Mouse (Mus musculus) urinary bladder, adult 18-20 months (tissue): ENCODE data around the gene Olfr644.

ENCODE experiments used
- DNase-seq, 2 experiments: peaks; one replicate each; pipeline ENCODE4 v3.0.0; 2022; ENCODE audit warnings: low spot score in 2 of 2, mixed read lengths in 2 of 2

Olfr644 gene

DNA sequence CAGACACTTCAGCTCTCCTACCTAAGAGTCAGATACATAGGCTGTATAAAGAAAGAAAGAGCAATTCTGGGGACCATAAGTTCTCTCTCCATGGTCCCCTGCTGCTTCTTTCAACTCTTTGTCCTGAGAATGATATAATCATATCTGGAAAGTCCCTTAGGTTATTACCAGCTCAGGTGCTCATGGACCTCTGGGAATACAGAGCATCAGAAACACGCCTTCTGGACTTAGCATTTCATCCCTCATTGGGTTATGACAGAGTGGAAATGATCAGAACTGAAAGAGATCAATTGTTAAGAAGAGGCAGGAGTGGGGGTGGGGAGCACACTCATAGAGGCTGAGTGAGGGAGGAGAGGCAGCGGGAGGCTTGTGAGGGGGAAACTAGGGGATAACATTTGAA is at the start of gene Olfr644:
Gene Olfr644 (minus strand): TSS at position 101 of the 400 bp plus-strand sequence.
- DNase-seq, result no peak

DNA sequence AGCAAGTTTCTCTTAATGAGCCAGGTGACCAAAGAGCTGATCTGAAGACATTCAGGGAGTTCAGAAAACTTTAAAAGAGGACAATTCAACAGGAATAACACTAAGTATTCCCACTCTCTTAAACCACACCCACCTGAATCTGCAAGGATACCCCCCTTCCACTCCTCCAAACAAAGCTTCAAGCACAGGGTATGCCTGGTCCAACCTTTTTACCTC is 33.0 kb upstream of the Olfr644 start, which contains the start of gene Olfr646:
Gene Olfr646 (plus strand): TSS at position 117 of the 216 bp plus-strand sequence.
- DNase-seq, result no peak

DNA sequence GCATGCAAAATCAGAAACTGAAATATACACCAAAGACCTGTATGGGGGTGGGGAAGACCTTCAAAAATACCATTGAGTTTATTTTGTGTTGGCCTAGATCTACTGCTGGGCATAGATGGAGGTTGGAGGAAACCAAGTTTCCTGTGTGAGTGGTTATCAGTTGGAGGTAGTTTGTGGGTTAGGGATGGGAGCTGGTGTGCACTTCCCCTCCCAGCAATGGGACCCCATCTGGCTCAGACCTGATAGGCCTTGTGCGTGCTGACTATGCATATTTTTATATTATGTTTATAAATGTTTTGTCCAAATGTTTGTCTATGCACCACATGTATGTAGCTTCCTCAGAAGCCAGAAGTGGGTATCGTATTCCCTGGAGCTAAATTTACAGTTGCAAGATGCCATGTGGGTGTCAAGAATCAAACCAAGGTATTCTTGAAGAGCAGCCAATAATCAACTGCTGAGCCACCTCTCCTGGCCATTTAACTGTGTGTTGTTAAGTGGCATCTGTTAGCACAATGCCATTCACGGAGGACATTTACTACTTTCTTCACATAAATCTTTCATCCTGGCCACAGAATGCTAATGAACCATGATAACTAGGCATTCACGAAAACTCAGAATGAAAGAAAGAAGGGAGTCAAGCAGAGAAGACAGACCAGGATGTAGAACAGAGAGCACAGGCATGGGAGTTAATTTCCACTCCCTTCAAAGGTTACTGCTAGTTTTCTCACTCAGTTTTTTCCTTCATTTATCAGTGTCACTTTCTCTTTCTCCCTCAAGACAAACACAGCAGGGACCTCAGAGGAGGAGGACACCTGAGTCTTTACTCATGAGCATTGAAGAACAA is 32.5 kb upstream of the Olfr644 start:
- DNase-seq, result no peak

DNA sequence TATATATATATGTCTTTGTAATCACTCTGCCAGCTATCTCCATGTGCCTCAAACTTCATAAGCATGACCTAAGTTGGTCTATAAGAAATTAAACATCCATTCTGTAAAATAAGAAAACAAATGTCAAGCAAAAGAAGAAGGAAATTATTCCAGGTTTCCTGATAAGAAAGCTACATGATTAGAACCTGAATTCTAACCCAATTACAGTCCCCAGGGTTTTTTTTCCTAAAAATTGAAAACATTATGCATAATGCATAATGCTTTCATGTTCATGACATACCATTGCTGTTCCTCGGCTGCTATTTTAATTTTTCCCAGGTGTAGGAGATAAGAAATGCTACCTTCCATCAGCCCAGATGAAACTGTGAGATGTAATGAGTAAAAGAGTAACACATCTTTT is 13.7 kb upstream of the Olfr644 start, which contains the start of gene Olfr645:
Gene Olfr645 (minus strand): TSS at position 101 of the 400 bp plus-strand sequence.
- DNase-seq, result no peak

DNA sequence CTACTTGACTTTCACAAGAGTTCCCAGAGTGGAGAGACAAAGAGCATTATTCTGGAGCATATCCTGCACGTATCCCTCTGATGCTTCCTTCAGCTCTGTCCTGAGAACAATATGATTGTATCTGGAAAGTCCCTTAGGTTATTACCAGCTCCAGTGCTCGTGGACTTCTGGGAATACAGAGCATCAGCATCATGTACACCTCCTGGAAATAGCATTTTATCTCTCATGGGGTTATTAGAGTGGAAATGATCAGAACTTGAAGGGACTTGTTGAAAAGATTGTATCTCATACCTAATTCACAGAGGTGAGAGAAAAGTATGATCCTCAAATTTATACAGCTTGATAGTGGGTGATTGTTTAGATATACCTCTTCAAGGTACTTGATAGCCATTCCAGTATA is 10.3 kb downstream of the Olfr644 start, which contains the start of gene 4930516K23Rik:
Gene 4930516K23Rik (minus strand): TSS at position 101 of the 400 bp plus-strand sequence.
- DNase-seq, result no peak

DNA sequence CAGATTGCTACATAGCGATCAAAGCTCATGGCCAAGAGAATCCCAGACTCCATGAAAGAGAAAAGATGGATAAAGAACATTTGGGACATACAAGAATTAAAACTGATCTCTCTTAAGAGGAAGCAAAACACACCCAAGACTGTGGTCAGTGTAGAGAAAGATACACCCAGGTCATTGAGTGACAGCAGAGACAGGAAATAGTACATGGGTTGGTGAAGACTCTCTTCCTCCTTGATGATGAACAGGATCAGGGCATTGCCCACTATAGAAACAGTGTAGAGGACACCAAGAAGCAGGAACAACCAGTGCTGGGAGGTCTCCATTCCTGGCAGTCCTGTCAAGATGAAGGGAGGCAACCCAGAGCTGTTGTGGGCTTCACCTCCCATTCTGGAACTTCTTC is 12.5 kb downstream of the Olfr644 start:
- no peak for DNase-seq

DNA sequence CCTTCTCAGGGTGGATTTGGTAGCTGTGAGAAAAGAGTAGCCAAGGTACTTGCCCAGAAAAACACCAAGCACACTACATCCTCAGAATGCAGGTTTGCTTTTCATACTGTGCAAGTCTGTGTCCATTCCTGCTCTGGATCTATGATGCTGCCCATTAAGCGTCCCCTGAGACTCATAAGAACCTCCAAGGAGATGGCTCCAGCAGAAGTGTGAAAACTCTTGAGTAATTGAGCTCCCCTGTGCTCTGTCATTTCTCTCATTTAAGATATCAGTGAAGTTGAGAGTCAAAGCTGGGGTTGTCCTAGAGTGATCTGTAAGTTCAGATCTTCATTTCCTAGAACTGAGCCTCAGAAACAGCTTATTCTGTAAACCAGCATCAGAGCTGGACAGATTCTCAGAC is 19.1 kb downstream of the Olfr644 start, which contains the start of gene Olfr642:
Gene Olfr642 (minus strand): TSS at position 101 of the 400 bp plus-strand sequence.
- DNase-seq, result no peak

DNA sequence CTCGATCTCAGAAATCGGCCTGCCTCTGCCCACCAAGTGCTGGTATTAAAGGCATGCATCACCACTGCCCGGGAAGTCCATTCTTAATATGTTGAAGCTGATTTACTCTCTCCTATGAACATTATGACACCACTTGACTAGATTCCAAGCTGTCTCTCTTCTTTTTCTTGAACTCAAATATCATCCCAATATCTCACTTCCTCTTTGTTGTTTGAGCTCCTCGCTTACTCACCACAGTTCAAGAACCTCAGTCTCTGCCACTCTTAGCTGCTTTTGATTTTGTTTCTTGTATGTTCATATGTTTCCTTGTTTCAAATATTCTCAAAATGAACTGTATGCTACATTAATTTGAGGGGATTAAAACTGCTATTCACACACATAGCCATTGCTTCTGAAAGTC is 20.9 kb downstream of the Olfr644 start:
- DNase-seq, result no peak

DNA sequence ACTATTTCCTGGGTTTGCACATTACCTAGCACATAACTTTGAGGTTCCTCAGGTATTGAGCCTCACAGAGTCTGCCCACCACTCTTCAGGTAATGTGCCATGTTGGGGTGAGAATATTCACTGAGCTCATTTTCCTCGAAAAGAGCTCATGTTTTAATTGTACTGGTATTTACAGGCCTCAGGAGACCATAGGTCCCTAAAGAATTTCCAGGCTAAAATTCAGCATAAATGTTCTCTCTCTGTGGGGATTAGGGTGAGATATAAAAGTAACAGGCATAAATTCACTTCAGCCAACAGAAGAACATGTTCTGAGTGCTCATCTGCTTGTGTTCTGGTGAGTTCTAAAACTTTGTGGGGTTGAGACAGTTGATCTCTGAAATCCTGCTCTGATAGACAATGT is 36.5 kb downstream of the Olfr644 start, which contains the start of gene Olfr641:
Gene Olfr641 (plus strand): TSS at position 301 of the 400 bp plus-strand sequence.
- no peak for DNase-seq

DNA sequence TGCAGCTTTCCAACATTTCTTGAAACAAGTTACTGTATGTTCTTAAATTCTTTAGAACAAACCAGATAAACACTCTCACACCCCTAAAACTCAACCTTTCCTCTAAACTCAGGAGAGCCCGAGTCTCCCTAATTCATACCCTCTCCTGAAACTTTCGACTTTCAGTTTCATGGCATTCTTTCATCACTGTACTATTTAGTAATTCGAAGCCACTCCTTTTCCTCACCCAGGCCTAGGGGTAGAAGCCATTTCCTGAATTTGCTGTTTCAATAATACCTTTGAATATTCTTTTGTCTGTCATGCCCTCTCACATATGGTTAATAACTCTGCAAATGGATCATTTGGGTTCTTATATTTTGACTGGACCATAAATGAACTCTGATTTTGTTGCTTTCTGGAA is 44.7 kb downstream of the Olfr644 start:
- DNase-seq, result no peak

DNA sequence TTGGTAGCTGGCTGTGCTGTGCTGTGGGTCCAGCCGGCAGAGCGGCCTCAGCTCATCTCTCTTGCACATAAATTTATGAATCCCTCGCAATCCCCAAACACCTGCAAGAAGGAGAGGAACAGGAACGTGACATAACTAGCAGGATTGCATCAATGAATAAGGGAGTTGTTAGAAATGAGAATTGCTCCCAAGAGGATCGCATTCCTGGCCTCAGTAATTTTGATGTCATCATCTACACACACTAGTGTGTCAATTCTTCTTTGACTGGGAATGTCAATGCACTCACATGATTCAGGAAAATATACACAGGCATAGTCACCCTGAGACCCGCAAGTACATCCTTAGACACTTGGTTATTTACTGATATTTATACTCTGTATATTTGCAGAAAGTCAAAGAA is 46.2 kb downstream of the Olfr644 start, which contains the start of gene Olfr640:
Gene Olfr640 (minus strand): TSS at position 101 of the 400 bp plus-strand sequence.
- no peak for DNase-seq

DNA sequence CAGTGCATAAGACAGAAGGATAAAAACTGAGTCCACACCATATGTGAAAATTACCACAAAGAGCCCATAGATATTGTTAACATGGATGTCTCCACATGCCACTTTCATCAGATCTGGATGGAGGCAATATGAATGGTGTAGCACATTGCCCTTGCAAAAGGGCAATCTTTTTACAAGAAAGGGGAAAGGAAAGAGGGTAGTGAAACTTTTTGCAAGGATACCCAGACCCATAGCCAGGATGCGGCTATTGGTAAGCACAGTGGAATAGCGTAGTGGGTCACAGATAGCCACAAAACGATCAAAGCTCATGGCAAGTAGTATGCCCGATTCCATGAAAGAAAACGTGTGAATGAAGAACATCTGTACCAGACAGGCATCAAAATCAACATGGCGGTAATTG is 50.0 kb downstream of the Olfr644 start:
- DNase-seq, result no peak

DNA sequence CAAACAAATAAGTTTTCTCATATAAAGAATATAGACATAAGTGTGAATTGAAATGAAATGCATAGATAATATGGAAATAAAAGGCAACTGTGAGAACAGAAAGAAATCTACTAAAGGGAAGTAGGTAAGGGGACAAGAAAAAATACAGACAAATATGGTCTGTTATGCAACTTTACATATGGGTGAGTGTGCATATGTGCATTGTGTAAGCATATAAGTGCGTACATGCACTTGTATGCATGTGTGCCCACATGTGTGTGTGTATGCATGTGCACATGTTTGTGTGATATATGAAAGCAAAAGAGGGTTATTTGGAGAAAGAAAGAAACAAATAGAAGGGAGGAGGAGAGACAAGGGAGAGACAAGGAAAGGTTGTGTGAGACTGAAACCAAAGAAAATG is 52.7 kb downstream of the Olfr644 start:
- no peak for DNase-seq

DNA sequence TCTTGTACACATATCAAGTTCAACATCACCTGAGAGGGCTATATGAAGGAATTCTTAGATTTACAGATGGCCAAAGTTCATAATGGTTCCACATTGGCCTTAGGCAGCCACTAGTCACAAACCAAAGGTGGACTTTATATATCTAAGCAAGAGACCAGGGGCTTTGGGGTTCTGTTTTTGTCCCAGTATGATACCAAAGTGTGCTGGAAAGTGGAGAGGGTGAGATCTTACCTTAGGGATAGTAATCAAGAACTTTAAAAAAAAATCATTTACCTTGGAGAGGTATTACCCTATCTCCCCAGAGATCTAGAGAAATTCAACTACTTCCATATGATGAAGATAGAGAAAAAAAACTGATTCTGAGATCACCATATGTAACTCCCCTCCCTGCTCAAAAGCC is 54.5 kb downstream of the Olfr644 start, which contains the start of gene Olfr639:
Gene Olfr639 (minus strand): TSS at position 101 of the 400 bp plus-strand sequence.
- no peak for DNase-seq
